Mouse (Mus musculus) frontal cortex, postnatal 25 days (tissue): ENCODE data around the gene Nacc2.

Source experiments
- DNase-seq, 2 experiments: peaks; one replicate each; pipeline ENCODE4 v3.0.0; 2022; ENCODE audit warnings: low spot score in 2 of 2

Nacc2 gene

DNA sequence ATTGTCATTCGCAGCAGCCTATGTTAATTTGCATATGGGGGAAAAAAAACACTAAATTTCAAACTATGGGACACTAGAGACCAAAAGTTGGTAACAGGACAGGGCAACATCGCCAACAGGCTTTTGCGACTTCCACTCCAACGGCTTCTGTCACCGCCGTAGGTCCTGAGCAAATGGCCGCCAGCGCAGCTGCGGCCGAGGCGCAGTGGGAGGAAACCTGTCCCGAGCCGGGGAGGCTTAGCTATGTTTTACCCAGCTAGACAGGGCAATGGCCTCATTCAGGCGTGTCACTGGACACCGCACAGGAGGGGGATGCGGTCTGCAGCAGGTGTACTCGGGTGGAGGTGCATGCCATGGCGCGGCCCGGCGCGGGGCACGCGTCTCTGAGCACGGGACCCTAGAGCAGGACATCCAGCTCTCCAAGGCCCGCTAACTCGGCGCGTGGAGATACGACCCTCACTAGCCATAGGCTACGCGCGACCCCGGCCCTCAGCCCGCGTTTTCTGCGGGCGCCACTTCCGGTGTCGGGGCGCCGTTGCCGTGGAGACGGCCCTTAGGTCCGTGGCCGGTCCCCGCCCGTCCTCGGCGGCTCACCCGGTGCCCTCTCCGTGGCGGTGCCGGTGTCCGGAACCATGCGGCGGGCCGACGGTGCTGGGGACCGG, 16.7 kb upstream of the Nacc2 start:
- DNase-seq: peak in 1 of 2 experiments; percentile 42

DNA sequence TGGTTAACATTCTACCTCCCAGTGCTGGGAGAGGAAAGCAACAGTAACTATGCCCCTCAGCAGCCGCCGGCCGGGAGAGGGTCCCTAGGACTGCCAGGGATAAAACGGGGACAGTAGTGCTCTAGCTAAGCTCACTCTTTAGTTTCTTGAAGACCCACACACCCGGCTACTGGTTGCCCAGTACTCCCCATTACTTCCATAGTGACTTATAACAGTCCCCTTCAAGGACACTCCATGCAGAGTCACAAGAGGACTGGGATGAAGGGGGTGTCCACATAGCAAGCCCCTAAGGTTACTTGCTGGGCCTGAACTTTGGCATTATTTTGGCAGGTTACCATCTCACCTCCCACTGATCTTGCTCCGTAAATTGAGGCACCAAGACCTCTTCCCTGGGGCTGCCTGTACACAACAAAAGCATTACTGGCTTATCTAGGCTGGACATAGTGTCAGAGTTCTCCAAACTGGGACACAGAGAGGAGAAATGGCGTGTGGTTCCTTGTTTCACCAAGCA, 16.1 kb upstream of the Nacc2 start:
- DNase-seq: no peak

DNA sequence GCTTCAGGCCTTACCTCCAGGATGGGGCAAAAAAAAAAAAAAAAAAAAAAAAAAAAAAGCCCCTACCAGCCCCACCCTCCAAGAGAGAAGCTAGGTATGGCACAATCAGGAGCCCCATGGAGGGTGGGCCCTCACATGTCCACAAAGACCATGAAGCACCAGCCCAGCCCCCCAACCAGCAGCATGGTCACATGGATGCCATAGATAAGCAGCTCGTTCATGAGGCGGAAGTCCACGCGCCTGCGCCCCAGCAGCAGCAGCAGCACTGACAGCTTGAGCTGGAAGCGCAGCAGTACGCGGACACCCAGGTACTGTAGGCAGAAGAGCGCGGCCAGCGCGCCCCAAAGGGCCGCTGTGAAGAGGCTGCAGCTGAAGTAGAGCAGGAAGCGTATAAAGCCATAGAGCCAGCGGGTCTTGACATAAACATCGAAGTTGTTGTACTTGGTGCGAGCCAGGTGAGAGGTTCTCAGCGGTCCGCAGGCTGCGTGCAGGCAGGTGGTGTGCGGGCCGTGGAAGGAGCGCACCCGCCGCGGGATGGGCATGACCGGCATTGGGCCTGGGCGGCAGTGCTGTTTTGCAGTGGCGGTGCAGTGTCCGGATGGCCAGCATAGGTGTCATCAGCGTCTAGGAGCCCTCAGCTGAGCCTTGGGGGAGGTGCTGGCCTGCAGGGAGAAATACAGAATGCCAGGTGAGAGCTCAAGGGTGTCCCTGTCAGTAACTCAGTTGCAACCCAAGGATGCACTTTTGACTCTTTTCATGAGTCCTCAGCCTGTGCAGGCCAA, 15.4 kb upstream of the Nacc2 start:
- no peak for DNase-seq

DNA sequence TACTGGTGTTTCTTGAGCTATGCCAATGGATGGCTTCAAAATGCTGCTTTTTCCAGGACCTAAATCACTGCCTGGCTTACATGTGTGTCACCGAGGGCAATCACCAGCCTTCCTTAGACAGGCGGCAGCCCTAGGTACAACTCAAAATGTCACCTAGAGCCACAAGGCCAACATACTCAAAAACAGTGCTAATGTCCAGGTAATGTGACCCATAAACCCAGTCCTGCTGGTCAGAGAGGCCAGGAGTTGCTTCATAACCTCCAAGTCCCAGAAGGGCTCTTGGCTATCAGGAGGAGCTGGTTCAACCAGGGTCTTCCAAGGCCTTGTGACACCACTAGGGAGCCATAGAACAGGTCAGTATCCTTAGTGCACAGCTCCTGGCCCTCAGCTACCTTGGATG, 11.6 kb upstream of the Nacc2 start:
- no peak for DNase-seq

DNA sequence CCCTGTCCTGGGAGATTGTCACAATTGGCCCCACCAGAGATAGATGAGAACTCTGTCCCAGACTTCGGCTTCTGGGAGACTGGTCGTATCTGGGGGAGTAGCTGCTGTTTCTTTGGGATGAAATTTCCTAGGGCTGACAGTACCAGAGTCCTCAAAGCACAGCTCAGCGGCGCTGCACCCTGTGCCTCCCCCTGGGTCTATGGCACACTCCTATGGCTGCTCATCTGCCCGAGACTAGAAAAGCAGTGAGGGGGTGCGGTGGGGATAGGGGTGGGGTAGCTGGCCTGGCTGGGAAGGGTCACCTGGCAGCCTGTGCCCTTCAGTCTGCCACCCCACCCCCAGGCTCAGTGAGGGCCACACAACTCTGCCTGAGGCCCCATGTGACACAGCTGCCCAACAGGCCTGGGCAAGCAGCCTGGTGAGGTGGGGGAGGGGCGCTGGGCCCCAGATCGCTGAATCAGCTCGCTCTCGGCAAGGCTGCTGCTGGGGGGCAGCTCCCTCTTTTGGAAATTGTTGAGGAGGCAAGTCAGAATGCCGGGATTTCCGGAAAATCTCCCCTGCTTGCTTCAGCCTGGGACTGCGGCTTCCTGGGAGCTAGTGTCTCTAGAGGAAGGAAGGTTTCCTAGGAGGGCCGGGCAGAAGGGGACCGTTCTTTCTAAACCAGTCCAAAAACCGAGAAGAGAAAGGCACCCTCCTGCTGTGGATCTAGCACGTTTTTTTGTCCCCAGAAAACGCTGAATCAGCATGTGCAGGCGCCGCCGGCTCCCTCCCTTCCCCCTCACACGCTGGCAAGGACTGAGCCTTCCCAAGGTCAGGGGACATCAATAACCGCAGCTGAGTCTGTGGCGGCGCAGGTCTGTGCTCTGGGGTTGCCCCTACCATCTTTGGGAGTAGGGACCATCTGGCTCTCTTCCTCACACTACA, 9.9 kb upstream of the Nacc2 start:
- peak; percentile 84 to 87 for DNase-seq

DNA sequence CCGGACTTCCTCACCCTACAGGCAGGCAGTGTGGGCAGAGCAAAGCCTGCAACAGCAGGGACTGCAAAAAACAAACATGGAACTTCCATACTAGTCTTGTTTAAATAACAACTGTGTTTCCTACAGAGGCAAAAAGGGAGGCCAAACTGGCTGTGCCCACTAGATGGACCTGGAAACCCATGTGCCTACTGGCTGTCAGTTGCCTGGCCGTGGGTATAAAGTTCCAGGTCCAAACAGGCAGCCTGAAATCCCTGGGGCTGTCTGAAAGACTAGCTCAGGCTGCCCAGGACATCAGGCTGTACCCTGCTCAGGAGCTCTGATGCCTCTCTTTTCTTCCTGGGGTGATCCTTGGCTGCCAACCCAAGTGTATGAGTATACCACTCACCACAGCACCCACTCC, 8.3 kb upstream of the Nacc2 start:
- no peak for DNase-seq

DNA sequence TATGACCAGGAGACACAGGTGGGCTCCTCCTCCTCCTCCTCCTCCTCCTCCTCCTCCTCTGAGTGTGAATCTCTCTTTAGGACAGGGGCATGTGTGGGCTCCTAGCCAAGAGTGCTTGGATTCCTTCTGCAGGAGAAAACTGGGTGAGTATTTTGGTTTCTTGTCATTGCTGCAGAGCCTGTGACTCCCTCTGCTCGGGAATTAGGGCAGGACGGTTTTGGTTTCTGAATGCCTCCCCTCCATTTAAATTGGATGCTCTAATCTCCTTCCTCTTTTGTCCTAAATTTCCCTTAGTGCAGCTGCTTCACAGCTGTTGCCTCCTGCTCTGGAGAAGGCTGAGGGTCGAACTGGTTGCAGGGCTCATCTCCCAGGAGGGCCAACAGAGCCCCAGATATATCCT, 6.9 kb upstream of the Nacc2 start:
- DNase-seq: no peak

DNA sequence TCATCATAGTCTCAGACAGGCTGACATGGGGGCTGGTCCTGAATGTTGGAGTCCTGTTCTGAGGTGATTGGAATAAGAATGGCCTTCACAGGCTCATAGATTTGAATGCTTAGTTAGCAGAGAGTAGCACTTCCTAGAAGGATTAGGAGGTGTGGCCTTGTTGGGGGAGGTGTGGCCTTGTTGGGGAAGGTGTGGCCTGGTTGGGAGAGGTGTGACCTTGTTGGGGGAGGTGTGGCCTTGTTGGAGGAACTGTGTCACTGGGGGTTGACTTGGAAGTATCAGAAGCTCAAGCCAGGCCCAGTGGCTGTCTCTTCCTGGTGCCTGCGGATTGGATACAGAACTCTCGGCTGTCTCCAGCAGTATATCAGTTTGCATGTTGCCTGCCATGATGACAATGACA, 6.3 kb upstream of the Nacc2 start:
- DNase-seq: no peak

DNA sequence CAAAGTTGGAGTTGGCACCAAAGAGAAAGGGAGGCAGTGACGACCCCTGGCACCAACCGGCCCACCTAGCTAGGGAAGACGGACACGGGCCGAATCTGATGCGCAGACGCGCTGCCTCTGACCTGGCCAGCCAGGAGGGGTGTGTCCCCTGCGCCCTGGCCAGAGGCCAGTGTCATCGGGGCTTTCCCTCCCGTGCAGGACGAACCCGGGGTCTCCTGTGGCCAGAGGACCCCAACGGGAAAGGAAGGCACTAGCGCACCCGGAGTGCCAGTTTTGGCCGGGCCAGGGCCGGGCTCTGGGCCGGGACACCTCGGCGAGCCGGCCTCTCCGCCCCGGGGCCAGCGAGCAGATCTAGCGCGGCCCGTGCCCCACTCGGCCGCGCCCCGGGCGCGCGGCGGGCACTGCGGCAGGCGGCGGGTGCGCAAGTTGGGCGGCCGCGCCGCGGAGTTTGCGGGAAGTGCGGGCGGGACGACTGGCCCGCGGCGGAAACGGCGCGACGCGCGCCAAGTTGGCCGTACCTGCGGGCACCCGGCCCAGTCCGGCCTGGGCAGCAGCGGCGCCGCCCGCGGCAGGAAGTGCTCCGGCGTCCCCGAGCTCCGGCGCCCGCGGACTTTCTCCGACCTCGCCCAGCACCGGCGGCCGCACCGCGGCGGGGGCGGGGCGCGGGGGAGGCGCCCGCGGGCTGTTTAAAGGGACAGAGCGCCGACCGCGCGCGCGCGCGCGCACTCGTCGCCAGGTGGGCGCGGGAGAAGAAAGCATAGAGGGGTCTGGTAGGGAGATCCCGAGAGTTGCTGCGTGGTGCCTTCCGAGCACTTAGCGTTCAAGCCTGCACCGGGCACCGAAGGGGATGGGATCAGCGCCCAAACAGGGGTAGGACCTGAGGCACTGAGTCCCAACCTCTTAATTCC, 595 bp downstream of the Nacc2 start:
- no peak for DNase-seq

DNA sequence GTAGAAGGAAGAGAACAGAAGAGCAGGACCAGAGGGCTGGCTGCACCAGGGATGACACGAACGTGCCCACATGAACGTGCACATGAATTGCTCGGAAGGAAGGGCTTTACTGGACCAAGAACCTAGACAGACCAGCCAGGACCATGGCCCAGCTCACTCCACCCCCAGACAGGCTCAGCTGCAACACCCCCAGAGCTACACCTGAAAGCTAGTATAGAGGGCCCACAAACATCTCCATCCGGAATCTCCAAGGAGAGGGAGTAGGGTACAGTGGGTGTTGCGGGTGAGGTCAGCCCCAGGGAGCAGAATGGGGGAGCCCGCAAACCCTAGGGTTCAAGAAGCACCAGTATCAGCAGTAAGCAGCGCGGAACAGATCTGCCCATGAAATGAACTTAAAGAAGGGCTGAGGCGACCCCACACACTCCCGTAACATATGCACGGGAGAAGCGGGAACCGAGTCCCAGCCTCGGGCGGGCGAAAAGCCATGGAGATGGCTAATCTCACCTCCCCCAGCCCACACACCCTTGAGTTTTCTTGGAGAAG, 1.4 kb downstream of the Nacc2 start:
- DNase-seq: no peak

DNA sequence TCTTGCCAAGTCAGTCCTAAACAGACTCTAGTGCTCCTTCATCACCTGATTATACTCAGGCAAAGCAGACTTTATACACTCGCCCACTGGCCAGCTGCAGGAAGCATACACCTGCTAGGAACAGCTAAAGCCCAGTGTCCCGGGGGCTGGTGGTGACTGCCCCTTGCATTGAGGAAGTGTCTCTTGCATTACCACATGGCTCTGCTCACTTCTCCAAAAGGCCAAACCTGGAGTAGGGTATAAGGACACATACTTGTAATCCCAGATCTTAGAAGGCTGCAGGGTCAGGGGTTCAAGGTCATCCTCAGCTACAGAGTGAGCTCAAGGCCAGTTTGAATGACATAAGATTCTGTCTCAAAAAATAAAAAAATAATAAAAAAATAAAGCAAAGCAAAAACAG, 3.4 kb downstream of the Nacc2 start:
- no peak for DNase-seq

DNA sequence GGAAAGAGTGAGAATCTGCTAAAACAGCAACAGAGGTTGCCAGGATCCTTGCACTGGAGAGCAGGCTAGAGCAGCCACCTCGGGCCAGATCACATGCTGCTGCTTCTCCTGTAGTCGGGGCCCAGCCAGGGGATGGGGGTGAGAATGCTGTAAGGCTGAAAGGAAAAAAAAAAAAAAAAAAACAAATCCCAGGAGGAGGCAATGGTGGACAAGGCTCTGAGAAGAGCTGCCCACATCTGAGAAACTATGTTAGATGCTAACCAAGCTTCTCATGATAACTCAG, 3.8 kb downstream of the Nacc2 start:
- DNase-seq: no peak

DNA sequence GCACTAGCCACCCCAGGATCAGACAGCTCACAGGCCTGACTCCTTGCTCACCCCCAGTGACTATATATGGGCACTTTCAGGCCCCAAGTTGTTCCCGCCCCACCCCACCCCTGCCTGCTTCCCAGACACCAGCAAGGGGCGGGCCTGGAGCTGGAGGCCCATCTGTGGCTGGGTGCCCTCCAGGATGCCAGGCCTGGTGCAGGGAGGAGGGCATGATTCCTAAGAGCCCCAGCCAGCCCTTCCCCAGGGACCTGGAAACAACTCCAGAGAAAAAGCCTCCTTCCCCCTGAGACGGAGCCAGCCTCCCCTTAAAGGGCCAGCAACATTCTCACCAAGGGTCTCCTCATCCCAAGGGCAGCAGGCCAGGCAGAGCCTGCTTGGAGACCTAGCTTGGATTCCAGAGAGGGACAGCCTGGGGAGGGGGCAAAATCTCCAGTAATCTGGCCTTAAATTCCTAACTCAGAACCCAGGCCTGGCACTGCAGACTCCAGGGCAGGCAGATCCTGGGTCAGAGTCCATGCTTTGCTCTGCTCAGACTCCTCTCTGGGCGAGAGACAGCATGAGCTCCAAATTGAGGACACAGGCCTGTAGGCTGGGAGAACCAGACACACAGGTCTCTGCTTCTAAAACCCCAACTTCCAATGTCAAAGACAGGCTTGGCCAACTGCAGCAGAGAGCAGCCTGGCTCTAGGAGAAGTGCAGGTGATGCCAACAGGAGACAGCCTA, 4.3 kb downstream of the Nacc2 start:
- DNase-seq: no peak

DNA sequence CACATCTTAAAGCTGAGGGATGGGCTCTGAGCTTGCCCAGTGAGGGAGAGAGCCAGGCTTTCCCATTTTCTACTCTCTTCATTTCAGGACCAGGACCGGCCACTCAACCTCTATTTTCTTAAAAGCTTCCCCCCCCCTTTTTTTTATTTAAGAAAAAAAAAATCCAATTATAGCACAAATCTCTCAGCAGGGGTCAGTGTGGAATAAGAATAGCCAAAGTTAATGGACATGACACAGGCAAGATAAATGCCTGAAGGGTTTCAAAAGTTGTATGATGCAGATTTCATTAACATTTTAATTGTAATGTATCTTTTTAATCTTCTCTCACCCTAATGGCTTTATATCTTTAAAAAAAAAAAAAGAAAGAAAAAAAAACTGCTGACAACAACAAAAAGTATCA, 5.4 kb downstream of the Nacc2 start:
- no peak for DNase-seq

DNA sequence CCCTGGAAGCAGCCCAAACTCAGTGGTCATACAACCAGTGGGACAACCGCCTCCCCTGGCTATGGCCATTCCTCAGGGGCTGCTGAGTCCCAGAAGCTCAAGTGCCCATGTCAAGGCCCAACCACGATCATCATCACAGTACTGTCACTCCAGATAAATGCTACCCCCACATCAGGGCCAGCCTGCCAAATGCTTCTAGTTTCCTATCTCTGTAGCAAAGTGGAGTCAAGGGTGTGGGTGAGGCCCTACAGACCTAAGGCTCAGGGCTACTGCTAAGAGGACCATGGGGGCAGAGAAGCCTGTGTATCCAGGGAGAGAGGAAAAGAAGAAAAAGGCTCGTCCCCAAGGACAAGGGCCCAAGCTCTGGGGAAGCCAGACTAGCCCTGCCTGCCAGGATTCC, 6.5 kb downstream of the Nacc2 start:
- no peak for DNase-seq

DNA sequence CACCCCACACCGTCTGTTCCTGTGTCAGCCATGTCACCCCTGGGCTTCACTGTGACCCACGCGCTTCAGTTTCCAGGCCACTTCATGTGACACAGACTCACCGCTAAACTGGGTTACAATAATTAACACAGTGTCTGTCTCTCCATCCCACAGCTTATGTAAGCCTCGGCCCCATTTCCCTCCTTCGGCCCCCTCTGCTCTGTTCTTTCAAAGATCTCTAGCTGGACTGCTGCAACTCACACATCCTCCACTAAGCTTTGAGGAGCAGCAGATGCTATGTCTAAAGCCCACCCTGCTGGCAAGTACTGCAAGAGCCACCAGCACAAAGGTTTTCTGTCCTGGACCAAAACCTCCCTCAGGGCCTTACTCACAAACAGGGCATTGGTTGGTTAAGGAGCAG, 7.8 kb downstream of the Nacc2 start:
- no peak for DNase-seq

DNA sequence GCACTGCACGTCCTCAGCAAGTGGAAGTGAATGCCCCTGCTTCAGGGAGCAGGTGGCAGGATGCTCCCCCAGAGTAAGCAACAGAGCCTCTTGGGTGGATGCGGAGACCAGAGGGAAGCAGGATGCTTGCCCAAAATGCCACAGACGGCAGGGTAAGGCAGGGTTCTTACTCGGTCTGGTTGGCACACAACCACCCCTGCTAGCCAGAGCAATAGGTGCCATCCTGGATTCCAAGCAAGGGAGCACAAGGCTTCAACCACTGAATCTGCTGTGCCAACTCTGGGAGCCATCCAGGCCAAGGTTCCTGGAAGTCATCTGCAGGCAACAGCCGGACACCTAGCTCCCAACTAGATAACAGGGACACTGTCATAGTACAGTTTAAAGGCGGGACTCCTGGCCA, 14.8 kb downstream of the Nacc2 start:
- no peak for DNase-seq

DNA sequence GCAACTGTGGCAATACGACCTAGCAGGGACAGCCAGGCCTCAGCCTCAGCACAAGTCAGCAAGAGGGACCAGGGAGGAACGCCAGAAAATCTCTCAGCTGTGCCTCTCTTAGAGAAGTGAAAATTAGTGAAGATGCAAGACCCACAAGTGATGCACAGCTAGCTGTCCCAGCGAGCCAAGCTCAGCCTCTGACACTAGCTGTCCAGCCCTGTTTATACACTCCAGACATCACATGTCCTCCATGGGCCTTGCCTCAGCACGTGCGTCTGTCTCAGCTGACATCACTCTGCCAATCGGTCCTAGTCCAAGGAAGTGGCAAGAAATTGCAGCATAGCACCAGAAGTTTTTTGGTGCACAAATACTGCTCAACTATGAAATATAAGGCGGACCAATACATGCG, 16.0 kb downstream of the Nacc2 start:
- DNase-seq: no peak

DNA sequence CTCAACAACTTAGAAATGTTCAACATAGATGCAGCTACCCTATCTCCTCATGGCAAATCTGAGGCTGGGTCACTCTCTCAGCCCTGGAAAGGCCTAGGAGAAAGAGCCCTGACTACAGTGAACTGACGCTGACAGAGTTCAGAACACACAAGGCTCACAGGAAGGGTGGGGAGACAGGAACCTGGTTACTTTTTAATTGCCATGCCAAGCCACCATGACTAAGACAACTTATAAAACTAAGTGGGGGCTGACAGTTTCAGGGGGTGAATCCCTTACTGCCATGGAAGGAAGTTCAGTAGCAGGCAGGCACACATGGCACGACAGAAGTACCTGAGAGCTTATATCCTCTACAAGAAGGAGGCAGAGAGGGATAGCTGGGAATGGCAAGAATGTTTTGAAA, 16.8 kb downstream of the Nacc2 start:
- DNase-seq: no peak

DNA sequence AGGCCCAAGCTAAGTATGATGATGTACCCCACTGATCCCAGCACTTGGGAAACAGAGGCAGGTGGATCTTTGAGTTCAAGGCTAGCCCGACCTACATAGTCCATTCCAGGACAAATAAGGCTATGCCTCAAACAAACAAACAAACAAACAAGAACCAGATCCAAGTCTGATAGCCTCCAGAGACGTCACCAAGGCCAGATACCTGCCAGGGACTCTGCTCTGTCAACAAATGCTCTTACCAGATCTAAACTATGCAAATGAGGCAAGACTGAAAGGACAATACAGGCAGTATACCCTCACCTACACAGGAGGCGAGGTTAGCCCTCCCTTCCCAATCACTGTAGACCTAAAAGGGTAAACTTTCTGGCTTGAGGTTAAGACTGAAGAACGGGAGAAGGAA, 22.7 kb downstream of the Nacc2 start:
- no peak for DNase-seq

DNA sequence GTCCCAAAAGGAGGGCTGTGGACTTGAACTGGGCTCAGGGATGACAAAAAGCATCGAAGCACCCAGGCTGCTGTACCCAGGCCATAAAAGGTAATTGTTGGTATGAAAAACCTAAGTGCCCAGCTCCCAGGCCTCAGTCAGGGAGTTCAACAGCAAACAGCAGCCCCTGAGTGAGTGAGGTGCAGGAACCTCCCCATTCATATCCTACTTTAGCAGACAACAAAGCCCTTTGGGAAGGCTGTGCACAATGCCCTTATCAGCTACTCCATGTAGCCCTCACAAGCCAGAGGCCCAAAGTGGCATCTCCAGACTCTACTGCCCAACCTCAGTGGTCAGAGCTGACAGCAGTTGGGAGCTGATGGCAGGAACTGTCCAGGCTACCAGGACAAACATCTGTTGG, 23.2 kb downstream of the Nacc2 start:
- no peak for DNase-seq
